Mouse (Mus musculus) intestine, embryonic 14.5 days (tissue): ENCODE measurements around the gene Heg1. TPM values are rescaled to one million over a fixed set of nuclear protein-coding genes. Genes with fewer than 3 reads are reported as not detected.

Experiments used
- ATAC-seq: fragments of 200-750 bp; cut with Nextera tagmentation; replicated peaks from 2 replicates; pipeline ENCODE4 v1.8.0; 2017; ENCODE audit warnings: low read depth, moderate number of reproducible peaks, moderate TSS enrichment, moderate library complexity; ENCODE audit not compliant: low FRiP score, low TSS enrichment
- DNase-seq: peaks from one replicate; pipeline ENCODE4 v3.0.0-alpha.2; 2018; ENCODE audit warnings: low spot score
- H3K27ac ChIP-seq: fragments of 300-500 bp; sonication (generic); 2 replicates; pipeline ENCODE4 v1.5.1; 2014; ENCODE audit warnings: low read depth, mild to moderate bottlenecking, control low read depth
- H3K27me3 ChIP-seq: fragments of 300-500 bp; sonication (generic); replicated peaks from 2 replicates; pipeline ENCODE4 v1.6.1; 2014; ENCODE audit warnings: low read length, control low read depth; ENCODE audit not compliant: control insufficient read depth, insufficient read depth
- H3K36me3 ChIP-seq: fragments of 300-500 bp; sonication (generic); 2 replicates; pipeline ENCODE4 v1.6.1; 2014; ENCODE audit warnings: low read length, control low read depth; ENCODE audit not compliant: control insufficient read depth, insufficient read depth
- H3K4me1 ChIP-seq: fragments of 300-500 bp; sonication (generic); replicated peaks from 2 replicates; pipeline ENCODE4 v1.6.1; 2014; ENCODE audit warnings: low read length, control low read depth, mixed read lengths; ENCODE audit not compliant: control insufficient read depth, insufficient read depth
- H3K4me2 ChIP-seq: fragments of 300-500 bp; sonication (generic); 2 replicates; pipeline ENCODE4 v1.6.1; 2014; ENCODE audit warnings: low read length
- H3K4me3 ChIP-seq: fragments of 300-500 bp; sonication (generic); 2 replicates; pipeline ENCODE4 v1.5.1; 2014; ENCODE audit warnings: low read depth, low read length, control low read depth, mixed read lengths
- H3K9ac ChIP-seq: fragments of 300-500 bp; sonication (generic); 2 replicates; pipeline ENCODE4 v1.6.1; 2014; ENCODE audit warnings: mild to moderate bottlenecking, low read length
- H3K9me3 ChIP-seq: fragments of 300-500 bp; sonication (generic); 2 replicates; pipeline ENCODE4 v1.6.1; 2016; ENCODE audit warnings: low read length, control low read depth; ENCODE audit not compliant: control insufficient read depth
- WGBS: fragments of 180-500 bp; shearing (Covaris S2); extraction: QIAGEN DNeasy Blood & Tissue Kit; methylation state at CpG from one replicate; pipeline ENCODE4 v1.1.7; 2014; 5-methylcytosine and 5-hydroxymethylcytosine counted together
- polyA plus RNA-seq: library from polyadenylated mRNA; unstranded; fragments of >200 nt; fragmentation: Nextera tagmentation; extraction: Ambion mirVana; gene quantifications from 2 replicates; pipeline ENCODE4 v1.2.1, GENCODE M21; 2014

Gene Heg1
- polyA plus RNA-seq, 1 experiment from 2014 or later = 26.5 TPM

DNA sequence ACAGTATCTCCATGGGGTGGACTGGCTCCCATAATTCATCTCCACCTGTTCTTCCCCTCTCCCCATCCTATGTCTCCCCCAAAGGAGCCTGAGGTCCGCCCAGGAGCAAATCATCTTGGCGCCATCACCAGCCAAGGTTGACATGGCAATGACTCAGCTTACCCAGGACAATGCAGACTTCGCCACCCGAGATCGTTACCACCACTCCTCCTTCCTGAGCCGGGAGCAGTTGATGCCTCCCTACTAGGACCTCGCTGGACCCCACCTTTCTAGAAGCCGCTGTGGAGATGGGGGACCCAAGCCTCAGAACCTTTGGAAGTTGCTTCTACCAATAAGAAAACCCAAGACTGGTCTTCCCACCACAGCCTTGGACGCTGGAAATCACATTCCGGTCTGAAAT lies 21.3 kb upstream of the Heg1 start:
- Histone ChIP-seq H3K27me3 (no peaks in the 10 kb centered on the region), H3K9me3 (no peaks in the 10 kb centered on the region), H3K4me3 (no peak overlapping the region), H3K4me1 (no peaks in the 10 kb centered on the region), H3K36me3 (no peaks in the 10 kb centered on the region), H3K27ac (no peak overlapping the region), H3K4me2 (no peak overlapping the region), H3K9ac (no peak overlapping the region)
- ATAC-seq (no peak), DNase-seq (peak; percentile 32)
- WGBS = 98% methylated on average over 10 of the region's 10 CpGs

DNA sequence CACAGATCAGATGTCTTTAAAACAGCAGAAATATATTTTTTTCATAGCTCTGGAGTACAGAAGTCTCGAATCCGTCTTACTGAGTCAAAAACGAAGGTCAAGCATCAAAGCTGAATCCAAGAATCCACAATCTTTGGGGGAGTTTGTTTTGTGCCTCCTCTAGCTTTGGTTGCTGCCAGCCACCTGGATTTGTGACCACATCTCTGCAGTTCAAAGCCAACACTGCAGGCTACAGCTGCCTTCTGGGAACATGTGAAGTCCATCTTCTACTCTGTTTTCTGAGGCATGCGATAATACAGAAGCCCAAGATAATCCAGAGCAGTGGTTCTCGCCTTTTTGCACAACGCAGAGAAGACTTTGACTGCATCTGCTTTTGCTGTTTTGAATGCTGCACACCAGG lies 17.9 kb upstream of the Heg1 start:
- Histone ChIP-seq H3K36me3 (no peaks in the 10 kb centered on the region), H3K9me3 (no peaks in the 10 kb centered on the region), H3K4me3 (no peak overlapping the region), H3K27ac (no peak overlapping the region), H3K4me1 (peaks cover 5% of the 10 kb centered on the region; the same call in 1 of the 2 replicates), H3K9ac (no peak overlapping the region), H3K4me2 (no peak overlapping the region), H3K27me3 (no peaks in the 10 kb centered on the region)
- WGBS = 83% methylated on average over 6 of the region's 6 CpGs
- DNase-seq (peak; percentile 18), ATAC-seq (no peak)

DNA sequence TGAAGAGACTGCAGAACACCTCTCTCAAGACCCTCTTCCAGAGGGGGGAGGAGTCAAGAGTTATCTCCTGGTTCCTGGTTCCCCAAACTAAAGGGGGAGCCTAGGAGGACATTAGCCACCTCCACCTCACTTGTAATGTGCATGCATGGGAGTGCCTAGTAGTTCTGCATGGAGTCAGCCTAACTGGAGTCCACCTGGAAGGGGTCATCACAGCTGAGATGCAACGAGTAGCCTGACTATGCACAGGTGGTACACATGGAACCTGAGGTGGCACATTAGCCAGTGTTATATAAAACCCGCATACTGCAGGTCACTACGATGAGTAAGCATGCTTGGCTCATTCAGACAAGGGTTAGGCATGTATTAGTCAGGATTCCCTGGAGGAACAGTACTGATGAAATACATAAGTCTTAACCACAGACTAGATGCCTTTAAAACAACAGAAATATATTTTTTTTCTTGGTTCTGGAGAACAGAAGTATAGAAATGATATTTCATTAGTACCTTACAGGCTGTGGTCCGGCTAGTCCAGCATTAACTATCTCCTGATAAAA lies 17.1 kb upstream of the Heg1 start:
- no peak for ATAC-seq
- no peak overlapping the region for H3K9ac ChIP-seq
- peak; percentile 39 for DNase-seq
- H3K9me3 ChIP-seq = no peaks in the 10 kb centered on the region
- H3K27me3 ChIP-seq = no peaks in the 10 kb centered on the region
- H3K4me1 ChIP-seq = peaks cover 5% of the 10 kb centered on the region; the same call in 1 of the 2 replicates
- H3K4me3 ChIP-seq = no peak overlapping the region
- WGBS = 92% methylated on average over 4 of the region's 4 CpGs
- no peaks in the 10 kb centered on the region for H3K36me3 ChIP-seq
- no peak overlapping the region for H3K27ac ChIP-seq
- no peak overlapping the region for H3K4me2 ChIP-seq

DNA sequence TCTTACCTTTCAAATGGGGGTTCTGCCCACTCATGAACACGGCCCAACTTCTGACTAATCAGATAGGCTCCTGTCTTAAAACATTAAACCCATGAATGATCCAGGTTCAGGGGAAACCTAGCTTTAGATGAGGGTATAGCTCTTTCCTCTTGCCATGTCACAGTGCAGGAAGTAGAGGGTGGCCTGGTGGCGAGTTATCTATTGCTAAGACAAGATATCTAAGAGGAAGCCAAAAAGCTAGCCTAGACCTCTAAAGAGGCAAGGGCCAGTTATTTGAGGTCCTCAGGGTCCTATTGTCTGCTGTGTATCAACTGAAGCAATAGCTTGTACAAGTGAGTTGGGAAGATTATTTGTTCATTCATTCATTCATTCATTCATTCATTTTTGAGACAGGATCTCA lies 15.7 kb upstream of the Heg1 start:
- no peak overlapping the region for H3K4me2 ChIP-seq
- H3K27ac ChIP-seq = no peak overlapping the region
- no peaks in the 10 kb centered on the region for H3K27me3 ChIP-seq
- H3K9me3 ChIP-seq = no peaks in the 10 kb centered on the region
- H3K4me3 ChIP-seq = no peak overlapping the region
- DNase-seq = peak; percentile 23
- H3K9ac ChIP-seq = no peak overlapping the region
- ATAC-seq = no peak
- peaks cover 5% of the 10 kb centered on the region; the same call in 1 of the 2 replicates for H3K4me1 ChIP-seq
- whole genome bisulfite sequencing = 86% methylated on average over 2 of the region's 2 CpGs
- H3K36me3 ChIP-seq = no peaks in the 10 kb centered on the region

DNA sequence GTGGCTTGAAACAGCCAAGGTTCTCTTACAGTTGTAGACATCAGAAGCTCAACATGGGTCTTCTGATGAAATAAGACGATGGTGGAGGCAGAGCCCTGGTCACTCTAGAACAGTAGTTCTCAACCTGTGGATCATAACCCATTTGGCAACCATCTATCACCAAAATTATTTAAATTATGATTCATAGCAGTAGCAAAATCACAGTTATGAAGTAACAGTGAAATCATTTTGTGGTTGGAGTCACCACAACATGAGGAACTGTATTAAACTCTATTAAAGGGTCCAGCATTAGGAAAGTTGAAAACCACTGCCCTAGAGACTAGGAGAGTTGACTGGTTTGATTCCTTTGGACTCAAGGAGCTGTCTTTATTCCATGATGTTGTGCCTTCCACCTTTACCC lies 15.1 kb upstream of the Heg1 start:
- ATAC-seq (no peak), DNase-seq (no peak)
- WGBS = 85% methylated on average over 1 of the region's 1 CpGs
- peaks cover 8% of the 10 kb centered on the region; the same call in 1 of the 2 replicates for H3K4me1 ChIP-seq
- no peak overlapping the region for H3K27ac ChIP-seq
- H3K27me3 ChIP-seq = no peaks in the 10 kb centered on the region
- no peaks in the 10 kb centered on the region for H3K9me3 ChIP-seq
- no peak overlapping the region for H3K4me2 ChIP-seq
- H3K9ac ChIP-seq = no peak overlapping the region
- no peak overlapping the region for H3K4me3 ChIP-seq
- no peaks in the 10 kb centered on the region for H3K36me3 ChIP-seq

DNA sequence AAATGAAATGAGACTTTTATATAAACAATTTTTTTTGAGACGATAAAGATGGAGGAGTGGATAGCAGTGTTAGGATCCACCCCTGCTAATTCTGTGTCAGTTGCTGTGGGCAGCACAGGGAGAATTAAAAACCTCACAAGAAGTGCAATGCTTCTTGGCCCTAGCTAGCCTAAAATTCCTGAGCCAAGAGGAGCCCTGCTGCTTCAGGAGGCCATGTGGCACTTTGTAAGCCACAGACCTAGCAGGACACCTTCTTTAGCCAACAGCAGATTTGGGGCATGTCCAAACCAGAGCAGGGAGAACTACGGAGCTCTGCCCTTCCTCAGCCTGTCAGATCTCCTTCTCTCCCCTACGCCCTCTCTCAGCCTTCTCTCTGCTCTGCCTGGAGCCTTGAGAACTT lies 13.8 kb upstream of the Heg1 start:
- DNase-seq (no peak), ATAC-seq (no peak)
- H3K9me3 ChIP-seq = no peaks in the 10 kb centered on the region
- no peak overlapping the region for H3K4me3 ChIP-seq
- H3K9ac ChIP-seq = no peak overlapping the region
- no peaks in the 10 kb centered on the region for H3K36me3 ChIP-seq
- H3K27ac ChIP-seq = peak overlapping the region; percentile 25; the same call in 1 of the 2 replicates
- WGBS = 34% methylated on average over 3 of the region's 3 CpGs
- H3K4me1 ChIP-seq = peaks cover 8% of the 10 kb centered on the region; the same call in 1 of the 2 replicates
- H3K4me2 ChIP-seq = no peak overlapping the region
- H3K27me3 ChIP-seq = no peaks in the 10 kb centered on the region

DNA sequence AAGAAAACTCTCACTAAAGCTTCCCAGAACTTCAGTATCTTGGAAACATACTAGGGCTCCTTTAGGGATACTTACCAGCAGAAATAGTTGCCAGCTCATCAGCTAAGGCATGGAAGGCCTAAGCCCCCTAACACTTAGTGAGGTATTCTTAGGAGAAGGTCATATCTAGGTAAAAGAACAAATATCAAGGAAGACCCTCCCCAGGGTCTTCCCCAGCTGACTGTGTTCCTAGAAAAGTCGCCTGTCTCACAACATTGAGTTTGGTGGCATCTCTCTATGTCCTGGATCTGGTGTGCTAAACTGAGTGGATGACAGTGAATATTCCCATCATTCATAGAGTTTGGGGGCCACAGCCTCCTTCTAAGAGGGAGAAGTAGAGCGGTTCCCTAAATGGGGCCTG lies 13.2 kb upstream of the Heg1 start:
- Histone ChIP-seq H3K4me3 (no peak overlapping the region), H3K4me2 (no peak overlapping the region), H3K4me1 (peaks cover 8% of the 10 kb centered on the region; the same call in 1 of the 2 replicates), H3K9me3 (no peaks in the 10 kb centered on the region), H3K9ac (no peak overlapping the region), H3K27me3 (no peaks in the 10 kb centered on the region), H3K36me3 (no peaks in the 10 kb centered on the region), H3K27ac (peak overlapping the region; percentile 25; the same call in 1 of the 2 replicates)
- ATAC-seq (no peak), DNase-seq (peak; percentile 36)
- WGBS = 90% methylated on average over 2 of the region's 2 CpGs

DNA sequence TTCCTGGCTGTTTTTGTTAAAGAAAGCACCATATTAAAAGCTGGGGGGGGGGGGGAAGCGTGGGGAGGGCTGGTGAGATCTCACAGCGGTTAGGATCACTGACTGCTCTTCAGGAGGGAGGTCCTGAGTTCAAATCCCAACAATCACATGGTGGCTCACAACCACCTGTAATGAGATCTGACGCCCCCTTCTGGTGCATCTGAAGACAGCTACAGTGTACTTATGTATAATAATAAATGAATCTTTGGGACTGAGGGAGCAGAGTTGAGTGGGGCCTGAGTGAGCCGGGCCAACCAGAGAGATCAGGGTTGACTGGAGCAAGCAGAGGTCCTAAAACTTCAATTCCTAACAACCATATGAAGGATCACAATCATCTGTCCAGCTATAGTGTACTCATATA lies 12.0 kb upstream of the Heg1 start:
- H3K4me3 ChIP-seq = no peak overlapping the region
- no peak overlapping the region for H3K4me2 ChIP-seq
- peaks cover 13% of the 10 kb centered on the region; the same call in 1 of the 2 replicates for H3K4me1 ChIP-seq
- no peaks in the 10 kb centered on the region for H3K9me3 ChIP-seq
- H3K27ac ChIP-seq = no peak overlapping the region
- H3K9ac ChIP-seq = no peak overlapping the region
- no peaks in the 10 kb centered on the region for H3K27me3 ChIP-seq
- WGBS = 95% methylated on average over 3 of the region's 4 CpGs
- ATAC-seq (no peak), DNase-seq (no peak)
- H3K36me3 ChIP-seq = no peaks in the 10 kb centered on the region

DNA sequence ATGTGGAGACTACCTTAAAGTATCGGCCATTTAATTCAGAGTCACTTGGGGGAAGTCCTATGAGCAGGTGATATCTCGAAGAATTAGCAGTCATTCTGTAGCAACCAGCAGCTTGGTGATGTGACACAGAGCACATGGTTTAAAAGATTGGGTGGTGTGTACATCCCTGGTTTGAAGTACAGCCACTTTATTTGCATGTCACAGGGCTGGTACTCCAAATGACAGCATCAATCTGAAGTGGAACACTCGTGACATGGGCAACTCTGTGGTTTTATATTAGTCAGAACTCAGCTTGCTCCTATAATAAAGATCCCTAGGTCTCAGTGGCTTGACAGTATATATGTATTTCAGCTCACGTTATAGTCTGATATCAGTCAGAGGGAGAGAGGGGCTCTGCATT lies 11.5 kb upstream of the Heg1 start:
- WGBS = 92% methylated on average over 4 of the region's 4 CpGs
- H3K4me1 ChIP-seq = peaks cover 13% of the 10 kb centered on the region; the same call in 1 of the 2 replicates
- DNase-seq = no peak

More for the DNA sequence above, 11.5 kb upstream of the Heg1 start:
- Histone ChIP-seq H3K36me3 (no peaks in the 10 kb centered on the region), H3K9ac (no peak overlapping the region), H3K4me2 (no peak overlapping the region), H3K27me3 (no peaks in the 10 kb centered on the region), H3K27ac (no peak overlapping the region), H3K4me3 (no peak overlapping the region), H3K9me3 (no peaks in the 10 kb centered on the region)
- no peak for ATAC-seq
